Mouse (Mus musculus) CD8-positive naive resting alpha-beta T cell, adult 2 months (primary cell): ENCODE data around the gene Gm11034.

Experiments used
- DNase-seq, 2 experiments: peaks; one replicate each; pipeline ENCODE4 v3.0.0; 2022; ENCODE audit warnings: low read depth in 2 of 2, low spot score in 2 of 2

Gene Gm11034

GRCm38 (mm10) chr8:72212751-72213150 is 685 bp downstream of the Gm11034 start, which contains the start of gene Cib3:
TSS of gene Cib3 (minus strand) at chr8:72212837.
- DNase-seq = no peak

- DNase-seq = no peak
Measured at GRCm38 (mm10) chr8:72211846-72212245, 1.6 kb downstream of the Gm11034 start.

- no peak for DNase-seq
Measured at GRCm38 (mm10) chr8:72210710-72211109, 2.7 kb downstream of the Gm11034 start.

GRCm38 (mm10) chr8:72210222-72210621 is 3.2 kb downstream of the Gm11034 start:
- DNase-seq = no peak

- no peak for DNase-seq
Measured at GRCm38 (mm10) chr8:72208582-72208981, 4.9 kb downstream of the Gm11034 start.

- no peak for DNase-seq
Measured at GRCm38 (mm10) chr8:72197997-72198396, 15.4 kb downstream of the Gm11034 start.

- DNase-seq = no peak
Measured at GRCm38 (mm10) chr8:72192065-72192464, 21.4 kb downstream of the Gm11034 start.

GRCm38 (mm10) chr8:72190215-72190539 is 23.3 kb downstream of the Gm11034 start:
- DNase-seq = no peak

- DNase-seq = peak; percentile 69 to 84
Measured at GRCm38 (mm10) chr8:72189417-72190214, 23.8 kb downstream of the Gm11034 start, which contains the start of gene Hsh2d. TSS of gene Hsh2d (plus strand) at chr8:72189638.

- no peak for DNase-seq
Measured at GRCm38 (mm10) chr8:72187793-72188331, 25.6 kb downstream of the Gm11034 start.

GRCm38 (mm10) chr8:72183554-72184202 is 29.8 kb downstream of the Gm11034 start:
- DNase-seq = no peak

GRCm38 (mm10) chr8:72177346-72177925 is 36.0 kb downstream of the Gm11034 start:
- peak; percentile 67 to 79 for DNase-seq

- DNase-seq = peak; percentile 52 to 58
Measured at GRCm38 (mm10) chr8:72169681-72170249, 43.7 kb downstream of the Gm11034 start.

- DNase-seq = peak; percentile 80 to 81
Measured at GRCm38 (mm10) chr8:72169098-72169668, 44.3 kb downstream of the Gm11034 start.
